In the genomic region with DNA sequence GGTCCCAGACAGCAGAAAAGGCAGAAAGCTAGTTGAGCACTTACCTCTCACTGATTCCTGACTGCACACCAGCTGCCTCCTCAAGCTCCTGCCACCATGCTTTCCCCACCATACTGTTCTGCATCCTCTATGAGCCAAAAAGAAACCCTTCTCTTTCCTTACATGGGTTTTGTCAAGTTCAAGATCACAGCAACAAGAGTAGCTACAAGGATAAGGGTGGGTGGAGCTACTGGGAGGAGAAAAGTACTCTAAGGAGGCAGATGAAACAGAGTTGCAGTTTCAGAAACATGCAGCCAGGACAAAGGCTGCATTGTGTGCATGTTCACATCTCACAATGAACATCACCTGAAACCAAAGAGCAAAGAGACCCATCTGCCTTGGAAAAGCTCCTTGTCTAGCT, we compare ENCODE assay signal across 12 mouse cellular contexts. TPM values are rescaled to one million over a fixed set of nuclear protein-coding genes. Genes with fewer than 3 reads are reported as not detected.
DNase-seq lines count a peak whose midpoint lies in the region; TF ChIP-seq lines count a peak whose summit lies in the region.
"Had no signal": no experiment of that assay in that cellular context is flagged by ENCODE, and none has a peak within 500 bp of the region (broad histone marks: within the 10 kb centered on the region; RNA-seq: fewer than 3 reads in every experiment).

No protein-coding gene starts in this region.

- DNase-seq in heart, embryonic 10.5 days (ENCODE audit: low spot score) = no peak
- no peak for DNase-seq in heart, postnatal 4 days
- DNase-seq in spleen, adult 2 months (ENCODE audit: low read depth in 1 of 2, low spot score in 2 of 2) = no peak
- no peak for DNase-seq in spleen, adult 18-20 months
- no peak for DNase-seq in embryonic facial prominence, embryonic 10.5 days (ENCODE audit: low spot score)
- DNase-seq in naive thymus-derived CD4-positive, alpha-beta T cell, adult 2 months (ENCODE audit: low read depth) = peak; percentile 51
- DNase-seq in frontal cortex, postnatal 10 days (ENCODE audit: low spot score in 2 of 2) = no peak
- no peak for DNase-seq in thymus, postnatal 36 days
- DNase-seq: gastrocnemius, postnatal 10 days; heart, postnatal 36 days had no signal

- no peak for TF ChIP-seq CTCF in spleen, adult 2 months (IDR thresholded peaks at IDR 0.05; ENCODE audit: extremely low read depth, insufficient read depth, insufficient read length, insufficient replicate concordance)

- no peak overlapping the region for H3K4me3 ChIP-seq in heart, embryonic 10.5 days
- H3K4me3 ChIP-seq in spleen, adult 2 months (ENCODE audit: extremely low read depth, insufficient read depth, insufficient read length) = no peak overlapping the region
- no peak overlapping the region for H3K4me3 ChIP-seq in embryonic facial prominence, embryonic 10.5 days
- H3K4me3 ChIP-seq: midbrain, embryonic 12.5 days; neural tube, embryonic 15.5 days had no signal

- 0 out of 2 replicates have a peak, but pooled peaks cover 2% of the 10 kb centered on the region for H3K36me3 ChIP-seq in heart, embryonic 10.5 days
- no peaks in the 10 kb centered on the region for H3K36me3 ChIP-seq in spleen, adult 2 months (ENCODE audit: control insufficient read depth, insufficient read depth, low read length)
- H3K36me3 ChIP-seq in embryonic facial prominence, embryonic 10.5 days (replicated peaks) = peaks cover 5% of the 10 kb centered on the region; the same call in 1 of the 2 replicates
- H3K36me3 ChIP-seq: midbrain, embryonic 12.5 days; neural tube, embryonic 15.5 days had no signal

- no peaks in the 10 kb centered on the region for H3K9me3 ChIP-seq in heart, embryonic 10.5 days
- no peaks in the 10 kb centered on the region for H3K9me3 ChIP-seq in embryonic facial prominence, embryonic 10.5 days
- H3K9me3 ChIP-seq: midbrain, embryonic 12.5 days; neural tube, embryonic 15.5 days had no signal

- TF ChIP-seq POLR2A in spleen, adult 2 months (IDR thresholded peaks at IDR 0.05; ENCODE audit: low read depth, low read length) = no peak

- H3K4me1 ChIP-seq in heart, embryonic 10.5 days = peaks cover 61% of the 10 kb centered on the region
- H3K4me1 ChIP-seq in spleen, adult 2 months (ENCODE audit: control insufficient read depth, insufficient read depth, insufficient read length) = peaks cover 23% of the 10 kb centered on the region
- peaks cover 66% of the 10 kb centered on the region for H3K4me1 ChIP-seq in embryonic facial prominence, embryonic 10.5 days

- no peaks in the 10 kb centered on the region for H3K27me3 ChIP-seq in heart, embryonic 10.5 days (ENCODE audit: insufficient read depth, poor library complexity, severe bottlenecking)
- H3K27me3 ChIP-seq in spleen, adult 2 months (ENCODE audit: control insufficient read depth, insufficient read depth, low read length) = no peaks in the 10 kb centered on the region
- H3K27me3 ChIP-seq in embryonic facial prominence, embryonic 10.5 days (replicated peaks; ENCODE audit: low read depth, poor library complexity, severe bottlenecking) = no peaks in the 10 kb centered on the region
- H3K27me3 ChIP-seq: midbrain, embryonic 12.5 days; neural tube, embryonic 15.5 days had no signal

- 0 out of 2 replicates have a peak overlapping the region, but pooled peaks have one; percentile 5 for H3K27ac ChIP-seq in heart, embryonic 10.5 days
- H3K27ac ChIP-seq in spleen, adult 2 months (ENCODE audit: insufficient read depth, low read length) = peak overlapping the region; percentile 91
- H3K27ac ChIP-seq in embryonic facial prominence, embryonic 10.5 days (replicated peaks) = peak overlapping the region; percentile 1; the same call in 1 of the 2 replicates
- H3K27ac ChIP-seq: midbrain, embryonic 12.5 days; neural tube, embryonic 15.5 days had no signal

RNA-seq across cellular contexts. Expression of gene Xpo6, which starts 18.8 kb away (rescaled TPM):
- polyA plus RNA-seq in heart, embryonic 10.5 days (2016; fragmentation: Nextera tagmentation; extraction: Ambion mirVana) = 42.9 and 57.5 TPM in 2 replicates
- 10 to 100 TPM; 48.9 to 50.3 TPM for total RNA-seq in heart, postnatal 4 days (2021)
- 235 and 293 TPM in 2 replicates for polyA plus RNA-seq in spleen, adult 2 months (2012; rRNA removed)
- 70.2 and 74.3 TPM in 2 replicates for polyA plus RNA-seq in embryonic facial prominence, embryonic 10.5 days (2016; fragmentation: Nextera tagmentation; extraction: Ambion mirVana)

Comparison
In these comparisons a context has a peak if more than half of its experiments do, and no peak if none do; other contexts are left out.
1. H3K27ac ChIP-seq: peak in every context shown above with its lines; median percentile 91 in spleen, adult 2 months; 5 in heart, embryonic 10.5 days; 1 in embryonic facial prominence, embryonic 10.5 days.